Mouse (Mus musculus) E14TG2a.4 (cell line): ENCODE measurements at regions not wholly inside any gene's neighbourhood (a gene's known extent, or its start where the extent isn't known, plus 50 kb on each side); places are given as distances from the start of the nearest gene placed in this dataset.
"Not testable (repeated sequence)": the region's sequence is repeated elsewhere in the genome, so short reads cannot be mapped to it uniquely, and the experiment has no call there.

Experiments used
- CTCF ChIP-seq: conservative IDR thresholded peaks from 2 replicates; pipeline ENCODE4 v1.5.1; 2014; ENCODE audit warnings: low read length
- NANOG ChIP-seq: IDR thresholded peaks from 2 replicates; pipeline ENCODE4 v1.6.1; 2014; ENCODE audit warnings: borderline replicate concordance, low read length, mixed read lengths

DNA sequence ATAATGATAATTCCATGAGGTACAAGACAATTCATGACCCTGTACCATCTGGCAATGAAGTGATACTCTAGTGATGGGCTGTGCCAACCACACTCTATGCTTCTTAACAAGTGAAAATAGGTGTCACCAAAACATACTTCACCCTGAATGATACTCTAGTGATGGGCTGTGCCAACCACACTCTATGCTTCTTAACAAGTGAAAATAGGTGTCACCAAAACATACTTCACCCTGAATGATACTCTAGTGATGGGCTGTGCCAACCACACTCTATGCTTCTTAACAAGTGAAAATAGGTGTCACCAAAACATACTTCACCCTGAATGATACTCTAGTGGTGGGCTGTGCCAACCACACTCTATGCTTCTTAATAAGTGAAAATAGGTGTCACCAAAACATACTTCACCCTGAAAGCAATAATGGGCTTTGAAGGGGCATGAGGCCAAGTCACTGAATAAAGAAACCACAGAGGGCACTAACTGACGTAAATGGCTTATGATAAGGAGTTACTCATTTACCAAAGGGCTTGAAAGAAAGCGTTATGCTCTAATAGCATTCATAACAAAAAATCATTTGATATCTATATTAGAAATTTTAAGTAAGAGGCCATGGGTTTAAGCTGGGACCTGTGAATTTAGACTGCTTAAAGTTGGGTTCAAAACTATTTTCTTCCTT is 263.0 kb downstream of the Nfkbiz start:
- not testable (repeated sequence) for TF ChIP-seq CTCF, NANOG
